8 mouse cellular contexts compared by ENCODE assay signal in the genomic region with DNA sequence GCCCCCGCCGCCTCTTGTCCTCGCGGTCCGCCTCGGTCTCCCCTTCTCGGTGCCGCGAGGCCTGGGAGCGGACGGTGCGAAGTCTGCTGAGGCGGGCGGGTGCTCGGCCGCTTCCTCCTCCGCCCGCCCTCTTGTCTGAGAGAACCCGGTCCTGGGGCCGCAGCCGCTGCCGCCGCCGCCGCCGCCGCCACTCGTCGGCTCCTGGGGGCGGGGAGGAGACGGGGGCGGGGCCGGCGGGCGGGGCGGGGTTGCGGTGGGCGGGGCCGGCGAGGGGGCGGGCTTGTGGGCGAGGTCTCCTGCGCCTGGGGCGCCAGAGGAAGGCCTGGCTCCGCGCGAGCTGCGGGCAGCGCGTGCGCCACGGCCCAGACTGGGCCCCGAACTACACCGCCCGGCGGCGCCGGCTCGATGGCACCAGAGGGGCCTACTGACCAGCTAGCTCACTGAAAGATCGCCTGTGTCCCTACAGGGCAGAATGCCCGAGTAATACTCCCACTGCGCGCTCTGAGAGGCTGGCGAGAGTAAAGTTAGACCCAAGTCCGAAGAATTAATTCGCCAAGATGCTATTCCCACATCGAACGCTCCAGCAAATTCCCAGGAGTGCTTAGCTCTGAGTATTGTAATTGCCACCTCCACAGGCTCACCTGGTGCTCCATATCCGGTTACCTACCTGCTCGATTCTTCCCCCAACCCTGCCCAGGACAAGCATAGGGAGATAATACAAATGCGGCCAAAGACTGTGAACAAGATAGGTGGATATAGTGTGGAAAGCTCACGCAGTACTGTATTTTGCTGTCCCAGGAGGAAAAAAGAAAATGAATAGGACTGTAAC. TPM values are rescaled to one million over a fixed set of nuclear protein-coding genes. Genes with fewer than 3 reads are reported as not detected.
DNase-seq lines count a peak whose midpoint lies in the region; ATAC-seq and TF ChIP-seq lines count a peak whose summit lies in the region.

A gene (minus strand): TSS at position 165 of the 829 bp plus-strand sequence.

- ATAC-seq in forebrain, embryonic 16.5 days: peak; percentile 95
- peak; percentile 94 for ATAC-seq in neural tube, embryonic 15.5 days (ENCODE audit: low FRiP score)

- peak within 1 kb of the TSS; percentile 87 to 89 for H3K4me3 ChIP-seq in MEL (ENCODE audit: control insufficient read depth in 1 of 2, insufficient read depth in 1 of 2, low read depth in 2 of 2, low read length in 2 of 2)
- peak within 1 kb of the TSS; percentile 97 for H3K4me3 ChIP-seq in forebrain, embryonic 16.5 days (replicated peaks; ENCODE audit: low read length)
- H3K4me3 ChIP-seq in layer of hippocampus, adult 2 months: peak within 1 kb of the TSS; percentile 81
- H3K4me3 ChIP-seq in lung, adult 2 months (replicated peaks; ENCODE audit: extremely low read depth, low read depth, low read length): peak within 1 kb of the TSS; percentile 76
- peak within 1 kb of the TSS; percentile 67 for H3K4me3 ChIP-seq in neural tube, embryonic 15.5 days (replicated peaks)

- H3K27ac ChIP-seq in MEL (ENCODE audit: control insufficient read depth, low read depth, low read length): peak within 1 kb of the TSS; percentile 62
- peak within 1 kb of the TSS; percentile 94 for H3K27ac ChIP-seq in forebrain, embryonic 16.5 days (ENCODE audit: low read length)
- peak within 1 kb of the TSS; percentile 98 for H3K27ac ChIP-seq in layer of hippocampus, adult 2 months
- H3K27ac ChIP-seq in neural tube, embryonic 15.5 days (replicated peaks): peak within 1 kb of the TSS; percentile 94

- H3K36me3 ChIP-seq in MEL (ENCODE audit: control insufficient read depth in 1 of 2, insufficient read depth in 2 of 2, low read length in 2 of 2): peaks cover 0 to 11% of the 10 kb centered on the region in 2 experiments; a peak in 2 of 4 replicates
- H3K36me3 ChIP-seq in forebrain, embryonic 16.5 days (ENCODE audit: control insufficient read depth, insufficient read depth): no peaks in the 10 kb centered on the region
- H3K36me3 ChIP-seq in neural tube, embryonic 15.5 days: no peaks in the 10 kb centered on the region

- peak; percentile 99 to 100 for TF ChIP-seq POLR2A in MEL (IDR thresholded peaks at IDR 0.05; ENCODE audit: control insufficient read depth in 1 of 2, insufficient read depth in 1 of 2, low read depth in 1 of 2, low read length in 2 of 2, poor library complexity in 1 of 2)
- TF ChIP-seq POLR2A in lung, adult 2 months (IDR thresholded peaks at IDR 0.05; ENCODE audit: borderline replicate concordance, extremely low read depth, low read depth, low read length): peak; percentile 73; the same call in 1 of the 2 replicates

- DNase-seq in MEL (ENCODE audit: low read depth, low spot score): peak; percentile 89
- DNase-seq in cerebellum, adult 18-20 months: peak; percentile 84 to 93
- peak; percentile 82 to 91 for DNase-seq in heart, postnatal 36 days
- peak; percentile 66 to 79 for DNase-seq in layer of hippocampus, adult 2 months (ENCODE audit: low spot score in 2 of 2)
- DNase-seq in lung, adult 2 months: peak; percentile 85
- peak; percentile 88 for DNase-seq in testis, postnatal 14 days (ENCODE audit: low spot score)

- no peaks in the 10 kb centered on the region for H3K27me3 ChIP-seq in MEL (ENCODE audit: control insufficient read depth in 1 of 2, insufficient read depth in 2 of 2, low read length in 2 of 2)
- no peaks in the 10 kb centered on the region for H3K27me3 ChIP-seq in forebrain, embryonic 16.5 days (replicated peaks; ENCODE audit: control insufficient read depth, insufficient read depth, low read length)
- H3K27me3 ChIP-seq in neural tube, embryonic 15.5 days (replicated peaks): no peaks in the 10 kb centered on the region

- peaks cover 27% of the 10 kb centered on the region for H3K79me2 ChIP-seq in MEL (ENCODE audit: control insufficient read depth, insufficient read depth, low read length, poor library complexity)

- H3K9me3 ChIP-seq in MEL (replicated peaks; ENCODE audit: insufficient read depth, low read length): no peaks in the 10 kb centered on the region
- no peaks in the 10 kb centered on the region for H3K9me3 ChIP-seq in forebrain, embryonic 16.5 days (ENCODE audit: control insufficient read depth, low read length)
- no peaks in the 10 kb centered on the region for H3K9me3 ChIP-seq in neural tube, embryonic 15.5 days (replicated peaks)

- no peak for TF ChIP-seq RAD21 in MEL (IDR thresholded peaks at IDR 0.05; ENCODE audit: low read depth, low read length)

- 4% methylated on average over 44 of the region's 72 CpGs for WGBS in forebrain, embryonic 16.5 days
- 4% methylated on average over 55 of the region's 72 CpGs for WGBS in lung, adult 2 months
- 5% methylated on average over 29 of the region's 72 CpGs for WGBS in neural tube, embryonic 15.5 days

- TF ChIP-seq EP300 in MEL (IDR thresholded peaks at IDR 0.05; ENCODE audit: low read depth in 1 of 2, low read length in 2 of 2): no peak

- 0 out of 6 replicates have a peak, but pooled peaks of 1 of the 3 experiments have one; percentile 0 for TF ChIP-seq CTCF in MEL (IDR thresholded peaks at IDR 0.05 in 2 of 3, conservative IDR thresholded peaks at IDR 0.05 in 1 of 3; ENCODE audit: control insufficient read depth in 1 of 3, insufficient read depth in 1 of 3, low read depth in 2 of 3, low read length in 3 of 3, poor library complexity in 1 of 3, severe bottlenecking in 1 of 3)
- TF ChIP-seq CTCF in layer of hippocampus, adult 2 months (conservative IDR thresholded peaks at IDR 0.05): peak; percentile 64
- no peak for TF ChIP-seq CTCF in lung, adult 2 months (IDR thresholded peaks at IDR 0.05; ENCODE audit: insufficient read depth, low read length)

- peak within 1 kb of the TSS; percentile 89 for H3K4me2 ChIP-seq in forebrain, embryonic 16.5 days (ENCODE audit: low read length)
- H3K4me2 ChIP-seq in neural tube, embryonic 15.5 days: peak within 1 kb of the TSS; percentile 66

- peak within 1 kb of the TSS; percentile 98 for H3K9ac ChIP-seq in MEL (ENCODE audit: control insufficient read depth, low read depth, low read length, poor library complexity, severe bottlenecking)
- peak within 1 kb of the TSS; percentile 92 for H3K9ac ChIP-seq in forebrain, embryonic 16.5 days (replicated peaks; ENCODE audit: low read depth, low read length)
- H3K9ac ChIP-seq in neural tube, embryonic 15.5 days (replicated peaks): peak within 1 kb of the TSS; percentile 92

- peaks cover 2 to 5% of the 10 kb centered on the region in 2 experiments; a peak in 3 of 4 replicates for H3K4me1 ChIP-seq in MEL (ENCODE audit: control insufficient read depth in 1 of 2, insufficient read depth in 2 of 2, low read length in 2 of 2)
- H3K4me1 ChIP-seq in forebrain, embryonic 16.5 days (replicated peaks; ENCODE audit: control insufficient read depth, insufficient read depth, low read length): peaks cover 23% of the 10 kb centered on the region
- H3K4me1 ChIP-seq in lung, adult 2 months (ENCODE audit: control insufficient read depth, insufficient read depth, low read length): peaks cover 8% of the 10 kb centered on the region
- peaks cover 24% of the 10 kb centered on the region for H3K4me1 ChIP-seq in neural tube, embryonic 15.5 days

- intact Hi-C loops in heart, postnatal 36 days (cut with DNase I): loop anchor here (1.0 to 2.0 kb wide), 2 partner anchors 60 to 132 kb away; a partner anchor contains a TSS

TF ChIP-seq in MEL, 35 proteins besides CTCF, POLR2A, EP300 and RAD21 (continues in another document):
- TF ChIP-seq MAZ (IDR thresholded peaks at IDR 0.05; ENCODE audit: low read depth, low read length) (peak; percentile 46; the same call in 1 of the 2 replicates), ZKSCAN1 (IDR thresholded peaks at IDR 0.05; ENCODE audit: low read depth, low read length) (no peak; the same call in 1 of the 2 replicates), RCOR1 (IDR thresholded peaks at IDR 0.05; ENCODE audit: low read depth, low read length) (no peak), CHD2 (IDR thresholded peaks at IDR 0.05; ENCODE audit: low read length) (no peak), POLR2AphosphoS5 (IDR thresholded peaks at IDR 0.05; ENCODE audit: borderline replicate concordance, low read depth, low read length) (no peak), TBP (IDR thresholded peaks at IDR 0.05; ENCODE audit: low read depth, low read length) (no peak), E2F4 (IDR thresholded peaks at IDR 0.05; ENCODE audit: borderline replicate concordance, low read depth, low read length) (no peak), GABPA (IDR thresholded peaks at IDR 0.05; ENCODE audit: low read depth, low read length) (no peak), GATA1 (IDR thresholded peaks at IDR 0.05; ENCODE audit: low read depth, low read length) (no peak), MEF2A (IDR thresholded peaks at IDR 0.05; ENCODE audit: extremely low read depth, insufficient replicate concordance, low read depth, low read length, poor library complexity, severe bottlenecking) (no peak), UBTF (IDR thresholded peaks at IDR 0.05; ENCODE audit: borderline replicate concordance, insufficient read depth, low read depth, low read length) (0 out of 2 replicates have a peak, but pooled peaks have one; percentile 62), MXI1 (IDR thresholded peaks at IDR 0.05; ENCODE audit: low read depth, low read length) (peak; percentile 81), ELF1 (IDR thresholded peaks at IDR 0.05; ENCODE audit: low read depth, low read length) (no peak), BHLHE40 (IDR thresholded peaks at IDR 0.05; ENCODE audit: borderline replicate concordance, low read depth, low read length) (no peak), NELFE (IDR thresholded peaks at IDR 0.05; ENCODE audit: low read depth, low read length) (peak; percentile 98), ZNF384 (IDR thresholded peaks at IDR 0.05; ENCODE audit: low read depth, low read length) (no peak), KAT2A (conservative IDR thresholded peaks at IDR 0.05; ENCODE audit: low read depth, low read length) (no peak), SMC3 (IDR thresholded peaks at IDR 0.05; ENCODE audit: low read depth, low read length) (no peak), CHD1 (IDR thresholded peaks at IDR 0.05; ENCODE audit: low read depth, low read length) (no peak), USF1 (IDR thresholded peaks at IDR 0.05; ENCODE audit: low read depth, low read length) (0 out of 2 replicates have a peak, but pooled peaks have one; percentile 29), JUND (IDR thresholded peaks at IDR 0.05; ENCODE audit: low read depth, low read length) (no peak), ZC3H11A (IDR thresholded peaks at IDR 0.05; ENCODE audit: low read depth, low read length) (no peak)

RNA-seq across cellular contexts. Expression of the gene that starts here (rescaled TPM):
- total RNA-seq in MEL (2012; rRNA removed): 17.5 and 18.2 TPM in 2 replicates
- polyA plus RNA-seq in MEL (2012; ENCODE audit: insufficient read depth in 1 of 2, insufficient read length in 2 of 2, low read depth in 1 of 2, low replicate concordance in 2 of 2, missing spikeins in 1 of 2): 10 to 100 TPM; 15.5 to 67.0 TPM
- 15.0 and 17.4 TPM in 2 replicates for polyA plus RNA-seq in forebrain, embryonic 16.5 days (2015; fragmentation: Nextera tagmentation; extraction: Ambion mirVana)
- total RNA-seq in heart, postnatal 36 days (2021): 10 to 100 TPM; 35.9 to 38.9 TPM
- 10 to 100 TPM; 29.6 to 31.1 TPM for total RNA-seq in layer of hippocampus, adult 2 months (2021)
- 19.1 and 24.7 TPM in 2 replicates for polyA plus RNA-seq in lung, adult 2 months (2012; rRNA removed)
- polyA plus RNA-seq in neural tube, embryonic 15.5 days (2015; fragmentation: Nextera tagmentation; extraction: Ambion mirVana): 11.4 and 12.1 TPM in 2 replicates

Comparison
In these comparisons a context has a peak if more than half of its experiments do, and no peak if none do; other contexts are left out.
1. Peak in every context shown above with its lines: DNase-seq, ATAC-seq, H3K4me3 ChIP-seq and H3K27ac ChIP-seq.